Mouse (Mus musculus) spleen, postnatal 36 days (tissue): ENCODE measurements around the gene Krtap3-1.
A peak's percentile ranks its signal among the peaks of the same experiment; 100 is the strongest.
"Not testable (repeated sequence)": the region's sequence is repeated elsewhere in the genome, so short reads cannot be mapped to it uniquely, and the experiment has no call there.

ENCODE experiments used
- DNase-seq, 2 experiments: peaks; one replicate each; pipeline ENCODE4 v3.0.0; 2022; ENCODE audit warnings: low spot score in 2 of 2, mixed read lengths in 1 of 2

The Krtap3-1 gene

GRCm38 (mm10) chr11:99566530-99566929 is at the start of gene Krtap3-1:
Gene Krtap3-1 (minus strand): TSS chr11:99566630.
- DNase-seq: no peak

- no peak for DNase-seq
Observed at GRCm38 (mm10) chr11:99614796-99615363, 48.5 kb upstream of the Krtap3-1 start, which contains the start of gene Krtap2-4. Gene Krtap2-4 (minus strand): TSS chr11:99614846.

DNA sequence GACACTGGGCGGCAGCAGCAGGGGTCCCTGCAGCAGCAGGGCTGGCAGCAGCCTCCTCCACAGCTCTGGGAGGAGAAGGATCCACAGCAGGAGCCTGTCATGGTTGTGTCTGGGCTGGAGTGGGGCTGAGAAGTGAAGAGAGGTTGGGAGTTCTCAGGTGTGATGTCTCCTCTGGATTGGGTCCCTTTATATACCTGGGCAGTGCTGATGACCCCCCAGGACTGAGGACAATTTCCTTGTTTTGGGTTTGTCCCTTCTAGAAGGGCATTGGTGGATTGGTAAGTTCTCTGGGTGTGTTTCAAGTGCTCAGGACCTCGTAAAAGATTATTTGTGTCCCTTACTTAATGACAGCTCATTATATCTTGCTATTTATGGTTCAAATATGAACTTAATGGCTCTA is 43.7 kb upstream of the Krtap3-1 start, which contains the start of gene Gm11937:
Gene Gm11937 (minus strand): TSS at position 101 of the 400 bp plus-strand sequence.
- not testable (repeated sequence) for DNase-seq

DNA sequence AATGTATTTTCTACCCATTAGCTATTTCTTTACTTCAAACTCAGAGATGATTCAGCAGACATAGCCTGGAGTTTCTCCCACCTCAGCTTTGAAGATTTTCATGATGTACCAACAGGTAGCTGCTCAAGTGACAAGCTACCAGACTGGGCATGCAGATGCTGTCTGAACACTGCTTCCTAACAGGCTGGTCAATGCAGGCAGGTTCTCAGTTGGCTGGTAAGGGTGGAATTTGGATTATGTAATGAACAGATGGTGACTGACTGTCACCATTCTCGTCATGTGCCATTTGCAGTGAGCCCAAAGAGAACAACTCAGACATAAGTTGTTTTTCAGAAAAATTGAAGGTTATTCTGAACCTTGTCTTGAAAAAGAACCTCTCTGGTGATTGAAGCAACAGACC is 42.7 kb upstream of the Krtap3-1 start:
- DNase-seq: no peak

DNA sequence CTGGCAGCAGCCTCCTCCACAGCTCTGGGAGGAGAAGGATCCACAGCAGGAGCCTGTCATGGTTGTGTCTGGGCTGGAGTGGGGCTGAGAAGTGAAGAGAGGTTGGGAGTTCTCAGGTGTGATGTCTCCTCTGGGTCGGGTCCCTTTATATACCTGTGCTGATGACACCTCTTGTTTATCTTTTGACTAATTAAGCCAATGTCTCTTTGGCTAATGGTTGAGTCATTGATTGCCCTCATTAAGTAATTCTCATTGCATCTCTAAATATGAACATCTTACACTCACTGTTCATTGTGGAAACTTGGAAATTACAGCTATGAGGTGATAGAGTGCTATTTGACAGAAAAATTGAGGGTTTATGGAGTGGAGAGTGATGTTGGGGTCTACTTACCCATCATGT is 36.8 kb upstream of the Krtap3-1 start, which contains the start of gene Gm11938:
Gene Gm11938 (minus strand): TSS at position 101 of the 400 bp plus-strand sequence.
- not testable (repeated sequence) for DNase-seq

DNA sequence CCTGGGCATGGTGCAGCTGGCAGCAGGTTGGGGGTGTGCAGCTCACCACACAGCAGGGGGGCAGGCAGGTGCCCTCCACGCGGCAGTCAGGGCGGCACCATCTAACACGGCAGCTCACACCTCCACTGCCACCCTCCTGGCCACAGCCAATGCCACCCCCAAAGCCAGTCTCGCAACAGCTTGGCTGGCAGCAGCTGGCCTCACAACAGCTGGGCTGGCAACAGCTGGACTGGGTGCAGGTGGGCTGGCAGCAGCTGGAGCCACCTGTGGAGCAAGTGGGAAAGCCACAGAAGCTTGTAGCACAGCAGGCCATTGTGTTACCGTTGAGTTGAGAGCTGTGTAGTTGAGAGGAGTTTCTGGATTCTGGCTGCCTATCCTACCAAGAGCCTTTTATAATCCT is 31.3 kb upstream of the Krtap3-1 start, which contains the start of gene Krtap9-3:
Gene Krtap9-3 (minus strand): TSS at position 364 of the 400 bp plus-strand sequence.
- DNase-seq: not testable (repeated sequence)

GRCm38 (mm10) chr11:99590981-99591380 is 24.6 kb upstream of the Krtap3-1 start, which contains the start of gene Krtap1-3:
Gene Krtap1-3 (minus strand): TSS chr11:99591339.
- DNase-seq: no peak

DNA sequence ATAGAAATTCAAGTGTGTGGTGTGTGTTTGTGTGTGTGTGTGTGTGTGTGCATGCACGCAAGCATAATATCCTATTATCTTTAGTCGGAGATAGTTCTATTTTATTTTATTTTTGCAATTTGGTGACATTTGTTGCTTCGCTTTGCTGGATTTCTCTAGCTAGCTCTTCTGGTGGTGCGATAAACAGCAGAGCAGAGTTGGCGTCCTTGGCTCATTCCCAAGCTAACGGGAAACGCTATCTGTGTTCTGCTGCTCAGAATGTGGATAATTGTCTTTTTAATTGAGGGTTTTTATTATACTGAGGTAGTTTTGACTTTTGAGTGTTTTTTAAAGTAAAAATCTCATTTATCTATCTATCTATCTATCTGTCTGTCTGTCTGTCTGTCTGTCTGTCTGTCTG is 18.7 kb upstream of the Krtap3-1 start:
- DNase-seq: no peak

GRCm38 (mm10) chr11:99583245-99583704 is 16.8 kb upstream of the Krtap3-1 start, which contains the start of gene Krtap1-4:
Gene Krtap1-4 (minus strand): TSS chr11:99583654.
- no peak for DNase-seq

GRCm38 (mm10) chr11:99581564-99581963 is 15.1 kb upstream of the Krtap3-1 start:
- DNase-seq: no peak

DNA sequence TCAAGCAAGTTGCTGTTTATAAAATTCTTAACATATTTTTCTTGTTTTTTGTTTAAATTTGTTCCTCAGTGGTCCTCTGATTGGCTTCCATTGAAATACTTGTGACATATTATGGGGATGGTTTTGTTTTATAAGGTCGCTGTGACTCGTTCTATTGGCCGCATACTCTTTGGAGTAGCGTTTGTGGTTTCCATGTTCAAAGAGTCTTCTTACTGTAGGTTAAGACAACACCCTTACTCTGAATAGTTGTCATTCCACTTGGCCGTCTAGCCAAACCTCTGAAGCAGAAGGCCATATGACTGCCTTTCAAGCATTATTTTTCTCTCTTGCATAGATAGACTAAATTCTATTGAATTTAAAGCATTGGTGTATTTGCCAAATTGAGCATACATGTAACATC is 14.6 kb upstream of the Krtap3-1 start:
- no peak for DNase-seq

- no peak for DNase-seq
Observed at GRCm38 (mm10) chr11:99580636-99581035, 14.2 kb upstream of the Krtap3-1 start, which contains the start of gene Krtap1-5. Gene Krtap1-5 (minus strand): TSS chr11:99581016.

- peak; percentile 14 to 19 for DNase-seq
Observed at GRCm38 (mm10) chr11:99574106-99574505, 7.7 kb upstream of the Krtap3-1 start.

- no peak for DNase-seq
Observed at GRCm38 (mm10) chr11:99573164-99573563, 6.7 kb upstream of the Krtap3-1 start.

DNA sequence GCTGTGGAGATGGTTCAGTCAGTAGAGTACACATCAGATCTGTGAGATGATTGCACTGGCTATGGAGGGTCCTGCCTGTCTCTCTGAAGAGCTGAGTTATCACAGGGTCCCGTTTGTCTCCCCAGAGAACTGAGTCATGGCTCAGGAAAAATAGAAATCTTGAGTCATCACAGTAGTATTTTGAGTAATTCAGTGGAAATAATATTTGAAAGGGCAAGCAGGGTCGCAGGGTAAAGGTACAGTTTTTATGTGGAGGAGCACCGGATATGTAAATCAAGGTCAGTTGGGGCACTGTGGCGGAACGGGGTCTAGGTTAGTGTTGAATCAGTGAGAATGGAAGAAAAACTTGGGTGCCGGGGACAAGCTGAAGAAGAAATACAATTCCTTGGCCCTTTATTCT is 3.9 kb downstream of the Krtap3-1 start:
- no peak for DNase-seq

GRCm38 (mm10) chr11:99559366-99559765 is 7.1 kb downstream of the Krtap3-1 start, which contains the start of gene Gm11939:
Gene Gm11939 (minus strand): TSS chr11:99559466.
- no peak for DNase-seq

DNA sequence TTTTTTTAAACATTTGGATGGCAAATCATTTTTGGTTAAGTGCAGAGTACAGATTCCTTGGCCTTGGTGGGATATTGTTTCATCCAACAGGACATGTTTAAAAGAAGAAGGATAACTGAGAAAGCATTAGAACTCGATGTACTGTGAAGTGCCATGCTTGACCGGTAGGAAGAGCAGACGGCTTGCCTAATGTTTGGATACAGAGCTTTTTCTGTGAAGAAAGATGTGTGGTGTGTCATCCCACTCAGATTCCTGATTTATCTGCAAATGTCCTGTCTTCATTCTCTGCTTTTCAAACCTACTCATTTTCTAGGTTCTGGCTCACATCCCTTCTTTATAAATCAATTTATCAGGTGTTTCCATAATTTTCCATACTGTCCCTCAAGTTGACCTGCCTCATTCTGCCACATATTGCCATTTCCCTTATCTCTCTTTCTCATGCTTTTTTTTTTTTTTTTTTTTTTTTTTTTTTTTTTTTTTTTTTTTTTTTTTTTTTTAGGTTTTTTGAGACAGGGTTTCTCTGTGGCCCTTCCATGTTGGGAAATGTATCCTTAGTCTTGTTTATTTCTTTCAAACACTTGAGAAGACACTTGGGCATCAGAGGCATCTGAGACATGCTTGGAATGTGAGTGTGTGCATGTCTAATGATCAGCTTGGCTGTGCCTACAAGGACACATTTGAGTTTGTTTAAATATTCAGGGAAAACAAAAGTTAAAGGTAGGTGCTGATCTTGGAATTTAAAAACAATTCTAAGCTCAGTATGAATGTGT is 8.3 kb downstream of the Krtap3-1 start:
- DNase-seq: no peak

- DNase-seq: no peak
Observed at GRCm38 (mm10) chr11:99556753-99557152, 9.7 kb downstream of the Krtap3-1 start, which contains the start of gene Krtap3-2. Gene Krtap3-2 (minus strand): TSS chr11:99556853.

DNA sequence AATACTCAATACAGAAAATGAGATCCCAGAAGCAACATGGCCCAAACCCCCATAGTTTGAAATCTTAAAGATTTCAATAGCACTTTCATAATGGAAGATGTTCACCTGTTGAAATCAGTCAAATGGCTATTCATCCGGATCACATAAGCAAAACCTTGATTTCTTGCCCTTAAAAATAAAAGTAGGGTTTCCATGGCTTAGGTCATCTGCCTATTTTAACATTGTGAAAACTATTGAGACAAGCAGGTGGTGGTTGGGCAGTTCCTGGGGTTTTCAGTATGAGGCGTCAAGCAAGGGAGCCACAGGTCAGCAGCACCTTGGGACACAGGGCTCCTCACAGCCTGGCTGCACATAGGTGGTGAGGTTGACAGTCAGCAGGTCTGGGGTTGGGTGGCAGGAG is 10.2 kb downstream of the Krtap3-1 start:
- DNase-seq: no peak

- DNase-seq: no peak
Observed at GRCm38 (mm10) chr11:99550765-99551164, 15.7 kb downstream of the Krtap3-1 start, which contains the start of gene Krtap3-3. Gene Krtap3-3 (minus strand): TSS chr11:99550865.

DNA sequence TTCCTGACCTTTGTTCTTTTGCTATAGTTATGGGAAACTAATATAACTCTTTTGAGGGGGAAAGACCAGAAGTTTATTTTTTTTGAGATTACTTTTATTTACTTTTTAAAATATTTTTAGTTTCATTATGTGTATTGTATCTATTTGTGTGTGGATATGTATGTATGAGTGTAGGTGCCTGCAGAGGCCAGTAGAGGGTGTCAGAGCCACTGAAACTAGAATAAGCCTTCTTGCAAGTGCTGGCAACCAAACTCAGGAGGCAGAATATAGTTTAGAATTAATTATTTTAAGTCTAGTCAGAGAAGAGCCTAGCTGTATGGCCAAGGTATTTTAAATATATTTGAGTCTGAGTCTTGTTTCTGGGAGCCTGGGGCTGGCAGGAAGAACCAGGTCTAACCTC is 18.5 kb downstream of the Krtap3-1 start:
- no peak for DNase-seq

DNA sequence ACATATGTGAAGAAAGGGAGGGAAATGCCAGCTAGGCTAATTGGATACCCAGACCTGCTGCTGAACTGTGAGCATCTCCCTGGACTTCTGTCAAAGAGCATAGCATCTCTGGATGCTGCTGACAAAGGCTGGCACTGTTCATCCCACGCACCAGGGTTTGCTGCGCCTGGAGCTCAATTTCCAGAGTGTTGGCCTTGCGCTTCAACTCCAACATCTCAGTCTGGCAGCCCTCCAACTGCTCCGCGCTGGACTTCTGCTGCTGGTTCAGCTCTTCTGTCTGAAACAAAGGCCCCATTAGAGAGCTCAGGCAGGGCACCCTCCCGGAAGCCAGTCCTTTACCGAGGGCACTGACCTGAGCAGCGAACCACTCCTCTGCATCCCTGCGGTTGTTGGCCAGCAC is 26.7 kb downstream of the Krtap3-1 start:
- no peak for DNase-seq
